Mouse (Mus musculus): ENCODE data around the gene Tnks1bp1.

The Tnks1bp1 gene

GRCm38 (mm10) chr2:85047596-85048167 is at the start of gene Tnks1bp1:
Tnks1bp1 (plus strand) TSS chr2:85048022.
- peak; percentile 92 to 95 for DNase-seq (ENCODE audit: low spot score in 2 of 2)

DNA sequence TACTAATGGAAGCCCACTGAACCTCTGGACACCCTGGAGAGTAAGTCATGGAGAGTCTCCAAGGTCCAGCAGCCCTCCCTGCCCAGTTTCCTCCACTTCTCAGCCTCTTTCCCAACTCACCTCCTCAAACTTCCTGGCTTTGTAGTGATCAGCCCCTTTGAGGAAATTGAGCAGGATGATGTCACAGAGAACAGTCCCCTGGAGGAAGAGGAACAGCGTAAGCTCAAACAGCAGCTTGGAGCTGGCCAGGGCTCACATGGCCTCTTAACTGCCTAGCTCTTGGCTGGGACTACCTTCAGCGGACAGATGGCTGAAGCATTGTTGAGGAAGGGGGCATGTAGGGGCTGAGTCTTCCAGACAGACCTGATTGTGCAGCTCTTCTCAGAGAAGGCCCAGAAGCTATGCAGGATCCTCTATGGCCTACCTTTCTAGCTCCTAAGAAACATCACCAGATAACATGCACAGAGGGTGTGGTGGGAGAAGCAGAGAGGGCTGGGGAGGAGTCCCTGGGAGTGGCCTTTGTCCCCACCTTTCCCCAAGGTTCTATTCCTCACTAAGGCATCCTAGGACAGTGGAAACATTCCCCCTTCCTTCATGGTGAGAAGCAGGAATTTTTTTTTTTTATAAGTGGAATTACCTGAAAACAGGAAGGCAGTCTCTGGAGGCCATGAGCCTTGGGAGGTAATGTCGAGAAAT is 48.2 kb upstream of the Tnks1bp1 start:
- DNase-seq (ENCODE audit: low spot score in 2 of 2) = no peak

DNA sequence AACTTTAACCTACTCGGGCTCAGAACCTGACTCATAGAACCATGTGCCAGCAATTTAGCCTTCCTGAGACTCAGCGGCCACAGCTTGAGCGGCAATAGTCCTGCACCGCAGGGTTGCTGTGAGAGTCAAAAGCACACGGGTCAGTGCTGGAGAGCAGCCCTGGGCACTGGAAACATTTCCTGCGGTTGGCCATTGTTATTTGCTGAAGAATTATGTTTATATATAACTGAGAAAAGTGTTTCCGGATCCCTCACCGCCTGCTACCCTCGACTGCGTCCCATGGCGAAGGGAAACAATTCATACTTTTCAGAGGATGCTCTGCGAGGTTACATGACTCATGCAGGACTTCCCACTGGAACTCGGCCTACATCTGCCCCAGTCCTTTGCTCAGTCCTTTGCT is 46.3 kb upstream of the Tnks1bp1 start:
- no peak for DNase-seq (ENCODE audit: low spot score in 2 of 2)

- no peak for DNase-seq (ENCODE audit: low spot score in 2 of 2)
Measured at GRCm38 (mm10) chr2:85002575-85002974, 45.2 kb upstream of the Tnks1bp1 start.

- DNase-seq (ENCODE audit: low spot score in 2 of 2) = no peak
Measured at GRCm38 (mm10) chr2:85004341-85004740, 43.5 kb upstream of the Tnks1bp1 start.

DNA sequence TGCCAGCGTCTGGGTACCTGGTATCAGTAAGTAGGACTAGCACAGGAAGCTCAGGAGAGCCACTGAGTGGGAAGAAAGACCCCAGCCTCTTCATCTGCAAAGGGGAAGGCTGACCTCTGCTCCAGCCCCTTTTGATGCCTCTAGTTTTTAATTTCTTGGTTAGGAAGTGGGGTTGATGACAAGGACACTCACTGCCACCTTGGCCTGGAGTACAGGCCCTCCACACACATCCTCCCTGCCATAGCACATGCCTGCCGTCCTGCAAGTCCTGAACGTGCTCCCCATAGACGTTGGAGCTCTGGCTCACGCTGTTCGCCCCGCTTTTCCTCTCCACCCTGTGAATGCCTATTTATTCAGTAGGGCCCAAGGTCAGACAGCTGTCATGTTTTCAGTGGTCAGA is 41.2 kb upstream of the Tnks1bp1 start:
- DNase-seq (ENCODE audit: low spot score in 2 of 2) = no peak

- peak in 1 of 2 experiments; percentile 63 for DNase-seq (ENCODE audit: low spot score in 2 of 2)
Measured at GRCm38 (mm10) chr2:85007729-85008128, 40.1 kb upstream of the Tnks1bp1 start.

GRCm38 (mm10) chr2:85009212-85009611 is 38.6 kb upstream of the Tnks1bp1 start:
- no peak for DNase-seq (ENCODE audit: low spot score in 2 of 2)

- peak; percentile 62 to 74 for DNase-seq (ENCODE audit: low spot score in 2 of 2)
Measured at GRCm38 (mm10) chr2:85011906-85012604, 35.8 kb upstream of the Tnks1bp1 start.

DNA sequence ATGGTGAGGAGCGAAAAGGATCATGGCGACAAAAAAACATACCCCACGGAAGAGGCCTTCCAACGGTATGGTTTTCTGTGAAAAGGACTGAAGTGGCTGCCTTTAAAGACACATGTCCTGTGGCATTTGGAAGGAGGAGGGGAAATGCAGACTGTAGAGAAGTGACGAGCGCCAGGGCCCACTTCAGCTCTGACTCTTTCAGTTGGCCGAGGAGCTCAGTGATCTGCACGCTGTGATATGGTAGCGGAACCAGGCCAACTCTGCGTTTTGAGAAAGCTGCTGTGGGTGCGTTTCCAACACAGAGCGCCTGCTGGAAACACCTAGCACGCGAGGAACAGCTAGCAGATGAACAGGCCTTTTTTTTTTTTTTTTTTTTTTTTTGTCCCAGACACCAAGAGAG is 35.1 kb upstream of the Tnks1bp1 start:
- peak; percentile 40 to 54 for DNase-seq (ENCODE audit: low spot score in 2 of 2)

GRCm38 (mm10) chr2:85013826-85014587 is 33.8 kb upstream of the Tnks1bp1 start:
- no peak for DNase-seq (ENCODE audit: low spot score in 2 of 2)

GRCm38 (mm10) chr2:85014588-85014982 is 33.2 kb upstream of the Tnks1bp1 start:
- no peak for DNase-seq (ENCODE audit: low spot score in 2 of 2)

DNA sequence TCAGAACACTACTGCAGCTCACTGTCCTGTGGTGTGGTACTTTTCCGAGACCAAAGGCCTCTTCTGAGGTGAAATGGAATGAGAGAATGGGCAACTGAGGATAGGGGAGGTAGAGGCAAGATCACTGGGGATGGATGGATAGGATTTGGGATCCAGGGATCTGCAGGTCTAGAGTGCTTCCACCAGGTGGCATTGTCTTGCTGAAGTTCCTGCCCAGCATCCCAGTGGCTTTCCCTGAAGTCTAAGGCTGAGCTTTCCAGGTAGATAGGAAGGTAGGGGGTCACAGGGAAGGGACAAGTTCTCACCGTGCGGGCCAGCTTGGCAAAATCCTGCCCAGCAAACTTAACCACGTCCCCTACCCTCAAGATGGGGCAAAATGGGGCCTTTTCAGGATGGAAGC is 25.8 kb upstream of the Tnks1bp1 start:
- DNase-seq (ENCODE audit: low spot score in 2 of 2) = no peak

DNA sequence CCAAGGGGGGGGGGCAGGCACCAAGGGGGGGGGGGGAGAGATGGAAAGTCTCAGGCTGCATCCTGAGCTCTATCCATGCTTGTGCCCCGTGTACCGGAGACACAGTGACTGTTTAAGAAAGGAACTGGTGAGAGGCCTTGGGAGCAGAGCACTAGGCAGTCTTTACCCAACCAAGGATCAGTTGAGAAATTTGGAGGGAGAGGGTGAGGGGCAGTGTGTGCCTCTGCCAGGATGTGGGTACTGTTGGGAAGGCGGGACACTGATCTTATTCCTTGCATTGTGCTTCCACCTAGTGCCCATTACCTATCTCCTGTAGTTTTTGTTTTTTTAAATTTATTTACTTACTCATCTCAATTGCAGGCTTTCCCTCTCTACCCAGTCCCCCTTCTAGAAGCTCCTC is 21.6 kb upstream of the Tnks1bp1 start:
- no peak for DNase-seq (ENCODE audit: low spot score in 2 of 2)

GRCm38 (mm10) chr2:85027281-85027680 is 20.5 kb upstream of the Tnks1bp1 start:
- peak in 1 of 2 experiments; percentile 39 for DNase-seq (ENCODE audit: low spot score in 2 of 2)

- DNase-seq (ENCODE audit: low spot score in 2 of 2) = no peak
Measured at GRCm38 (mm10) chr2:85029897-85030296, 17.9 kb upstream of the Tnks1bp1 start.

GRCm38 (mm10) chr2:85030989-85031388 is 16.8 kb upstream of the Tnks1bp1 start:
- DNase-seq (ENCODE audit: low spot score in 2 of 2) = no peak

- DNase-seq (ENCODE audit: low spot score in 2 of 2) = no peak
Measured at GRCm38 (mm10) chr2:85033121-85033520, 14.7 kb upstream of the Tnks1bp1 start.

DNA sequence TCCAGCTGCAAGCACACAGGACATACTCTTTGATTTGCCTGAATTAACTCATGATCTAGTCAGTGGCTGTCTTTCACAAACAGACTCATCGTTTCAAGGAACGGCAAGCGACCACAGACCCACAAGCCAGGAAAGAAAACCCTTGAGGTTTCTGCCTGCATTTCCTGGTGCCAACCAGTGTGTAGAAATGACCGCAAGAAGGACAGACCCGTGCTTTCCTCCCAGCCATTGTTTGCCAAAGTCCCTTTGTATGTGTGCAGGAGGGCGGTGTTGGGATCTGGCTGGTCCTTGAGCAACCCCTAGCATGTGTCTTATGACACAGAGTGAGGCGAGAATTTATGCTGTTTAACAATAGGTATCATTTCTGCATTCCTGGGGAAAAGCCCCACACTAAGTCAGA is 13.7 kb upstream of the Tnks1bp1 start:
- no peak for DNase-seq (ENCODE audit: low spot score in 2 of 2)

DNA sequence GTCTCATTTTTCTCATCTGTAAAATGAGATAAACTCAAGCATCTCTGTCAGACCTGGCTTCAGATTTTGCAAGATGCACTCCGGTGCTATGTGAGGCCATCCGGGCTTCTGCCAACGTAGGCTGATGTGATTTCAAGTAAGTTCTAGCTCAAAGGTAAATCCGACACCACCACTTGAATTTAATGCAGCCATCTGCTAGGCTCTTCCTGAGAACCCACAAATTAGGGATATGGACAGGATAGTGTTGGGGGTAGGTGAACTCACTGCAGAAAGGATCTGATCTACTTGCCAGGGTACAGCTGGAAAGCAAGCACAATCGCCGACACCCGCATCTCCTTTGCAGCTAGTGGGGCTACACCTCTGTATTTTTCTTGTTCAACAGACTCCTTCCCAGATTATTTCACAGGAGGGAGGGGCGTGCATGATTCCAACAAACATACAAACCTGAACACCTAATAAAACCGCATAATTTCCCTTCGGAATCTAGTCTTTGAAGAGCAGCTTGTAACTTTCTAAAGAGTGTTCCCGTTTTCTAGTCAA is 11.2 kb upstream of the Tnks1bp1 start:
- no peak for DNase-seq (ENCODE audit: low spot score in 2 of 2)

DNA sequence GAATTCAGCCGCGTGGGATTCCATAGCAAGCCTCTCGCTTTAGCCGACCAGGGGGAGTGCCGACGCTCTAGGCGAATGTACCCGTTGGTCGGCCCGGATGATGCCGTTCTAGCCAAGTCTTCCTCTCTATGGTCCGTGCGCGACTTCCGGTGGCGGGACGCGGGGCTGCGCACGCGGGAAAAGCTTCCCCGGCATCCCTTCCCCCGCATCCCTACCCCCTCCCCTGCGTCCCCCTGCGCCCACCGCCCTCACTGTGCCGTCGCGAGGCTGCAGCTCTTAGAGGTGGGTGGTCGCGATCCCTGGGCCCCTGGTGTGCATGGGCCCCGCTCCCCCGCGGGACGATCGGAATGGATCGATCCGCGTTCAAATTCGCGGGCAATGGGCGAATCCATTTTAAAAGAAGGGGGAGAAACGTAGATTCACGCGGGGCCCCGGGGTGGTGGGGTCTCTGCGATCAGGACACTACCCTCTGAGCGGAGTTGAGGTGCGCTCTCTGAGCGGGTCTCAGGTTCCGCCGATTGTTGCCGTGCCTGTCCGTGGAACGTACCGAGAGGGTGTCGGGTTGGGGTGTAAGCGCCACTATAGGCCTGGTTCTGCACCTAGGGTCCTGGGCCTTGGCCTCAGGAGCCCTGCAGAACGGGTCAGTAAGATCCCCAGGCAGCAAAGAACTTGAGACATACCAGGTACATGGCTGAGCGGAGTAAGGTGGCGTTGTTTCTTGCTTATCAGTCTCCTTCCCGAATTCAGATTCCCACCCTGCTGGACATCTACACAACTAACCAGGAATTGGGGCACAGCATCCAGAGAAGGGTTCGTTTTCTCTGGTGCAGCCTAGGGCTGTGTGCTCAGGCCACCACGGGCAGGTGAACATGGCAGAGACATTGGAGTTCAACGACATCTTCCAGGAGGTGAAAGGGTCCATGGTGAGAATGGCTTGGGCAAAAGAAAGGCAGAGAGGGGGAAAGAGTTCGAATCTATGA is 10.5 kb upstream of the Tnks1bp1 start, which contains the start of the genes Ssrp1 and P2rx3:
Gene Ssrp1 (plus strand): TSS at position 188 of the 980 bp plus-strand sequence.
Gene P2rx3 (minus strand): TSS at position 416 of the 980 bp plus-strand sequence.
- DNase-seq (ENCODE audit: low spot score in 2 of 2) = peak; percentile 87 to 93
